Mouse (Mus musculus): ENCODE measurements around the gene Notch4.
A peak's percentile ranks its signal among the peaks of the same experiment; 100 is the strongest.

The Notch4 gene

DNA sequence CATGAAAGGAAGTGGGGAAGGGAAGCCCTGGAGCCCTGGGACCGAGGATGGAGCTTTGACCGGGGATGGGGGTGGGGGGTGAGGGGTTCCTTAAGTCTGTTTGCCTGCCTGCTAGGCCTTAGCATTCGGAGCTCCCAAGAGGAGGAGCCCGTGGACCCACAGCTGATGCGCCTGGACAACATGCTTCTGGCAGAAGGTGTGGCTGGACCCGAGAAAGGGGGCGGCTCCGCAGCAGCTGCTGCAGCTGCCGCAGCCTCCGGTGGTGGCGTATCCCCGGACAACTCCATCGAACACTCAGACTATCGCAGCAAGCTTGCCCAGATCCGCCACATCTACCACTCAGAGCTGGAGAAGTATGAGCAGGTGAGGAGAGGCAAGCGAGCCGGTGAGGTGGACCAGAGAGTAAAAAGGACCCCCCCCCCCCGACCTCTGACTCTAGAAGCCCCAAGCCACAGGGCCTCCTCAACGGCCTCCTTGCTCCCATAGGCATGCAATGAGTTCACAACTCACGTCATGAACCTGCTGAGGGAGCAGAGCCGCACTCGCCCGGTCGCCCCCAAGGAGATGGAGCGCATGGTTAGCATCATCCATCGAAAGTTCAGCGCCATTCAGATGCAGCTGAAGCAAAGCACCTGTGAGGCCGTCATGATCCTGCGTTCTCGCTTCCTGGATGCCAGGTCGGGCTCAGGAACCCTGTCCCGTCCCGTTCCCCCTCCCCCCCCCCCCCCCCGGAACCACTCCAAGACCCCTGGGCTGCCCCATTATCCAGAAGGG is 29.9 kb downstream of the Notch4 start:
- DNase-seq (ENCODE audit: low spot score in 2 of 2), result no peak

DNA sequence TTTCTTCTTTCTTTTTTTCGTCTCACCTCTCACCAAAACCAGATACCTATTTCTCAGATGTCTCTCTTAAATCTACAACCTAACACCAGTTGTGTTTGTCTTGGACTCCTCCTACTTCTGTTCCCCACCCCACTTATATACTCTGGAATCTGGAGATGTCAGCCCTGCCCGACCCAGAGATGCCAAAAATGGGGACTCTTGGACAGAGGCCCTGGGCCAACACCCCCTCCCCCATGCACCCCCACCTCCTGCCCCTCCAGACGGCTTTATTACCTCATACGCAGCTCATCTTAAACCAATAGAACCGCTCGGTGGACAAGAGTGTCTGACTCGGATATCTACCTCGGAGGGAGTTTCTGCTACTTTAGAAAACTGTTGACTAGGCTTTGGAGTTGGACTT is 32.0 kb downstream of the Notch4 start:
- no peak for DNase-seq (ENCODE audit: low spot score in 2 of 2)

DNA sequence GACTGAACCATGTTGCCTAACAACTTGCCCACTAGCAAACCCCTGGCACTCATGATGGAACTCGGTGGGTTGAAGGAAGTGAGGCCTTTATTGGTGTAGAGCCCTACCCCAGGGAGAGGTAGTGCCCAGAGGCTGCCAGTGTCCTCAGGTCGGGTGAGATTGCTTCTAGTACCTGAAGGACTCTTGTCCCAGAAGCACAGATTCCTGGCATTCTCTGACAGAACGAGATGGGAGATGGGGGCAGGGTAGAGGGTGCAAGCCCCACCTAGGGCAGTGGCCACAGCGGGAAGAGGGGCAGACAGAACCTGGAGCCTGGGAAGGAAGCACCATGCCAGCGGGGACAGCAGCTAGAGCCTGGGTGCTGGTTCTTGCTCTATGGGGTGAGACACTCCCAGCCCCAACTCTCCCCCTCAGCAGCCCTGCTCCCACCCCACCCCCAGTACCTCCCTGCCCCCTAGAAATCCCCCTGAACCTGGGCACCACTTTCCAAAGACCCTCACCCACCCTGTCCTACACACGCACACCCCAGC is 33.6 kb downstream of the Notch4 start, which contains the start of gene Ager:
Gene Ager (plus strand): TSS at position 297 of the 530 bp plus-strand sequence.
- no peak for DNase-seq (ENCODE audit: low spot score in 2 of 2)

DNA sequence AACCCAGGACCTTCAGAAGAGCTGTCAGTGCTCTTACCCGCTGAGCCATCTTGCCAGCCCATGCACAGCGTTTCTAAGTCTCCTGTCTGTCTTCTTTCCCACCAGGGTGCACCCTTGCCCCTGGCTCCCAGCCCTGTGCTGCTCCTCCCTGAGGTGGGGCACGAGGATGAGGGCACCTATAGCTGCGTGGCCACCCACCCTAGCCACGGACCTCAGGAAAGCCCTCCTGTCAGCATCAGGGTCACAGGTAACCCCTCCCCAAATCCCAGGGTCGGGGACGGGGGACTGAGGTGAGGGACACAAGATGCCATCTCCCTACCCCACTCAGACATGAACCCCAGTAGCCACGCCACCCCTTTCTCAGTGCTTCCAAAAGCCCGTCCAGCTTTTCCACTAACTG is 35.8 kb downstream of the Notch4 start:
- DNase-seq (ENCODE audit: low spot score in 2 of 2), result no peak

DNA sequence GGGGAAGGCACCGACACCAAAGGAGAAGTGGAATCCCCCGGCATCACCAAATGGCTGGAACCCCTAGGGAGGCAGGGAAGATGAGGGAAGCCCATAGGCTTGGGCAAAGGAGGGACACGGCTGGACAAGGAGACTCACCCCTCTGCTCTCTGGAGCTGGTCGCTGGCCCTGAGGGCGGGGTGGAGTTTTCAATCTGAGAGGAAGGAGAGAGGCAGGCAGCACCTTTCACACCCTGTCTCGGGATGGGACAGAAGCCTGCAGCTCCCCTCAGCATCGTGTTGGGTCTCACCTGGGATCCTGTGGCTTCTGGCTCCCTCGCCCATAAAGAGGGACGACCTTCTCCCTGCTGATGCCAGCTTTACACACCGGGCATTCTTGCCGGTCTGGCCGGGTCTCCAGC is 37.7 kb downstream of the Notch4 start:
- no peak for DNase-seq (ENCODE audit: low spot score in 2 of 2)

DNA sequence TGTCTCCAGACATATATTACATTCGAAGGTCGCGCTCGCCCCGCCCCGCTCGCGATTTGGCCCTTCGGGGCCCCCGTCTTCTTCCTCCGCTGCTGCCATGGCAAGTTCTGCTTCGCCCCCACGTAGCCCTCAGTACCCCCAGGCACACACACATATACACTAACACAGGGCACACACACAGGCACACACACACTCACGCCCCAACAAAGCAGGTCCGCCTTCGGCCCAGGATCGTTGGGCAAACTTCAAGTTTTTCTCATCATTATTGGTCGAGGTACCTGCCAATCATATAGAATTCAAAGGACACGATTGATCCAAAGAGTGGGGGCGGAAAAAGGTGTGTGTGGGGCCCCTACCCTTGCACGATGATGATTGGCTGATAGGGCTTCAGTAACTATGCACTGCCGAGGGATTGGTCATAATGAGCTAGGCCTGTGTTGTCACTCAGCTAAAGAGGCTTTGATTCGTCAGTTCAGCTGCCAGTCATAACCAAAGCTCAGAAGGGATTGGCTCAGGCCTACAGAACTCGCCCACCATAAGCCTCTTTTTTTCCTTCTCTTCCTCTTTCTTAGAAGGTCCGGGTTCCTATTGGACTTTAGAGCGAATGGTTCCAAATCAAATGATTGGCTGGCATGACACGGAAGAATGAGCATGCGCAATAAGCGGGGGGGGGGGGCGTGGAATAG is 39.5 kb downstream of the Notch4 start, which contains the start of gene Rnf5:
Gene Rnf5 (minus strand): TSS at position 316 of the 686 bp plus-strand sequence.
- peak; percentile 99 for DNase-seq (ENCODE audit: low spot score in 2 of 2)

DNA sequence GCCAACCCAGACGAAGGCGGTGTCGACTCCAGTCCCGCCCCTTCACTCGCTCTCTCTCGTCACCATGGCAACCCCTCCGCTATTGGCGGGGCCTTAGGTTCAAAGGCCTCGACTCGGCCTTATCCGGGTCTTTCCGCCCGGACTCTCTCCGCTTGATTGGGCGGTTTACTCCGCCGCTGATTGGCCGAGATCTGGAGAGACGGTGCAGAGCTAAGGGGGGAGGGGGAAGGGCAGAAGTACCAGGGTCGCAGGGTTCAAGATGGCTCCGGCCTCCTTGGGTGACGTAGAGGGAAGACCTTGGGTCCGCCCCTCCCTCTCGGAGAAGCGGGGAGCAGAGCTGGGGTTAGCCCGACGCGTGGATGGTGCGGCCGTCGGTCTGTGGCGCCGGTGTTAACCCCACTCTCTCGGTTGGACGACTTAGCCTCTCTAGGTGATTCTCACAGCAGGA is 40.0 kb downstream of the Notch4 start, which contains the start of gene Agpat1:
Gene Agpat1 (plus strand): TSS at position 202 of the 448 bp plus-strand sequence.
- DNase-seq (ENCODE audit: low spot score in 2 of 2), result peak; percentile 96 to 98

DNA sequence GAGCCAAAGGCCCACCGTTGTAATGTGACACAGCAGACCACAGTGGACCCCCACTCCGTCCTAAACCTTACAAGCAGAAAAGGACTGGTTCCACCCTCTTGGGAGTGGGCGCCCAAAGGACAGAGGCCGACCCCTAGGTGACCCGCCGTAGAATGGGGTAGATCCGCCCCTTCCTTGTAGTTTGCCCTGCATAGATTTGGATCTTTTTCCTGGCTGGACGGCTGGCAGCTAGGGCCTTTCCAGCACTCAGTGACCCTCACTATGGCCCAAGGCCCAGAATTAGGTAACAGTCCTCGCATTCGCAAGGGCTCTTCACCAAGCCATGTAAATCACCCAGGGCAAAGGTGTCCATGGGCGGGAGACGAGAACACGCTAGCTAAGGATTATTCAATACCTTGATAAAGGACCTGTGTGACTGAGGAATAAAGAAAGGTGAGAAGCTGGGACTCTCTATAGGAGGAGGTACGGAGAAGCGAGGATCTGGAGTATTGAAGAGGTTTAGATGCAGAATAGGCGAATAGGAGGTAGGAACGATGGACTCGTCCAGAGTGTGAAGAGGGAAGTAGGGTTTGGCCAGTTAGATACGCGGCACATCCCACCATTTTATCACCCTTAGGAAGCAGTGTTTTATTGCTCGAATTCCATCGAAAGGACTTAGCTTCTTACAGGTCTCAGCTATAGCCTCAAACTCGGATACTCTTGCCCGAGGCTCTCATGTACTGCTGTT is 40.6 kb downstream of the Notch4 start:
- no peak for DNase-seq (ENCODE audit: low spot score in 2 of 2)

DNA sequence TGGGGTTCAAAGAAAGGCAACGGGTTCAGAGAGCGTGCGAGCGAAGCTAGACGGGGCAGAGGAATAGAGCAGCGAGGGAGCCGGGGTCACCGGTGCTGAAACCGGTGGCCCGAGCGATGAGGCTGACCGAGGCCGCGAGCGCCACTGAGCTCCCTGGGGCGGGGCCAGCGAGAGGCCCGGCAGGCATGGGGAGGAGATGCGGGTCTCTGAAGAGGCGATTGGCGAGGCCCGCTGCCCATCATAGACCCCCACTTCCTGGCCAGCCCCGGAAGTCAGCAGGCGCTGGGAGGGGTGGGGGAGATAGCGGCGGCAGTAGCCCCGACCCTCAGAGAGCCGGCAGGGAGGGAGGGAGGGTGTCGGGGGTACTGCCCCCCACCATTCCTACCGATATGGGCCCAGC is 41.5 kb downstream of the Notch4 start:
- DNase-seq (ENCODE audit: low spot score in 2 of 2), result peak; percentile 93 to 94

DNA sequence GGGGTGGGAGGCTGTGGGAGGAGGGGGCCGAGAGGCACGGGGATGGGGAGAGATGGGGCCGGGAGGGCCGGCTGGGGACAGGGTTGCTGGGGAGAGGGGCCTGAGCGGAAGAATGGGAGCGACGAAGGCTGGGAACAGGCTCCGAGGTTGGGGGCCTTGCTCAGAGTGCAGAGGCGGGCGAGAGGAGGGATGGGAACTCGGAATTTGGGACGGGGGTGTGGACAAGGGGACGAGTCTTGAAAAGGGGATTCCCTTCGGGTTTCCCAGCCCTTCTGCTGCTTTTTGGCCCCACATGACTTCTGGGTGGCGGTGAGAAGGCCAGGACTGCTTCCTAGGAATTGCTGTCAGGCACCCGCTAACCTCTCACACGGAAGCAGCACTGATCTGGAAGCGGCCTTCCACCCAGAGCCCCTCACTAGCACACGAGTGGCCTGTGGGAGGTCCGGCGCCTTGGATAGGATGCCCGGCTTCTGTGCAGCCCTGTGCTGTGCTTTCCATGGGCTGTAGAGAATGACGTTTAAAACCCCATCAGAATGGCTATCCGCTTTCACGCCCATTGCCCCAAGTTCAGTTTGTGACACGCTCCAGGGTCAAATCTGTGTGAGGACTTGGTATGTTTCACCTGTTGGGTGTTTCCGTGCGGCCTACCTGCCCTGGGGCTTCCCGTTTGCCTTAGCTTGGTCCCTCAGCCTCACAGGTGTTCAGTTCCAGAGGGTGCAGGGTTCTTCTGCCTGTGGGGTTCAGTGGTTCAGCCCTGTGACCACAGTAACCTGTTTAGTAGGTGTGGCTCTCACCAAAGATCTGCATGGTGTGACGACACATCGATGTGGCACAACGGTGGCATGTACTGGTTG is 42.3 kb downstream of the Notch4 start:
- DNase-seq (ENCODE audit: low spot score in 2 of 2), result no peak

DNA sequence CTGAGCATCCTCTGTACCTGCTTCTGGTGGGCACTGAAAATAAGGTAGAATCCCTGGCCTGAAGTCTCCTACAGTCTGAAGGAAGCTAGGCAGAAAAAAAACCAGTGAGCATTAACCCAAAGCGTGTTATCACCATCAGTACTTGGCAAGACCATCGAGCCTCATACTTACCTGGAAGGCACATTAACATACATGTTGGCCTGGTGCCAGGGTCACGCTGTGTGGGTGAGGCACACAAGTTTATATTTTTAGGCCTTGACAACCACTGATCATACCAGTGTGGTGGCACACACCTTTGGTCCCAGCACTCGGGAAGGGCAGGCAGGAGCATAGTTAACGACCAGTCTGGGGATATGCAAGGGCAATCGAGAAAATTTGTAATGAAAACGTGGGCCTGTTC is 43.9 kb downstream of the Notch4 start:
- no peak for DNase-seq (ENCODE audit: low spot score in 2 of 2)

DNA sequence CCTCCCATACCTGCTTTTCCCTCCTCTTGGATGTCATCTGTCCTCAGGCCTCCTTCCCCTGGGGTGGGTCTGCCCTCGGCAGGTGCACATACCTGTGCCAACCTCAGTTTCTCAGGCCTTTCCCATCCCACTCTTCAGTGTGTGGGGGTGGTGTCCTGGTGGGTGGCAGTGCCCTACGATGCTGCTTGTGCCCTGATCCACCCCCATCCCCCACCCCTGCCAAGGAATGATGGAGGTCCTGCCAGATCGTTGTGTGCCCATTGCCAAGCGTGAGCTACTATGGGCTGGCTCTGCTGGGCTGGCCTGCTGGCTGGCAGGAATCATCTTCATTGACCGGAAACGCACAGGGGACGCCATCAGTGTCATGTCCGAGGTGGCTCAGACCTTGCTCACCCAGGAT is 47.0 kb downstream of the Notch4 start:
- no peak for DNase-seq (ENCODE audit: low spot score in 2 of 2)

DNA sequence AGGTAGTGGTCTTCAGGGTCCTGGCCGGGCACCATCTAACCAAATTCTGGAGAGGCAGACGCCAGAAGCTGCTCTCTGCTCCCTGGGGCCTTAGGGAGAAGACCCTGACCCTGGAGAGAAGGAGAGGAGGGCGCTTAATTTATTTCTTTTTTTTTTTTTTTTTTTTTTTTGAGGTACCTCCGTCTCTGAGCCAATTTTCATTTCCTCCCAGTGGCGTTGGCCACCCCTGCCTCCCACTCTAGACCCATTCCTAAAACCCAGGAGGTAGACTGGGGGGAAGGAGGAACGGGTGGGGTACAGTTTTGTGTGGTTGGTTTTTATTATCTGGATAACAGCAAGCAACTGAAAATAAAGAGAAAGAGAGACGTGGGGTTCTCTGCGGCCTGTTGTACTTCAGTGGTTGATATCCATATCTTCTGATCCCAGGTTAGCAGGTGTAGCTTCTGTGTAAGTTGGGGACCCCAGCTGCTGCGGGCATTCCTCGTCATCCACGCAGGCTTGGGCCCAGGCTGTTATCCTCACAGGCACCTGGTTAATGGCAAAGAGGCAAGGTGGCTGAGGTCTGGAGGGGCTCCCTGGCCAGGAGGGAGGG is 49.1 kb downstream of the Notch4 start:
- DNase-seq (ENCODE audit: low spot score in 2 of 2), result no peak

DNA sequence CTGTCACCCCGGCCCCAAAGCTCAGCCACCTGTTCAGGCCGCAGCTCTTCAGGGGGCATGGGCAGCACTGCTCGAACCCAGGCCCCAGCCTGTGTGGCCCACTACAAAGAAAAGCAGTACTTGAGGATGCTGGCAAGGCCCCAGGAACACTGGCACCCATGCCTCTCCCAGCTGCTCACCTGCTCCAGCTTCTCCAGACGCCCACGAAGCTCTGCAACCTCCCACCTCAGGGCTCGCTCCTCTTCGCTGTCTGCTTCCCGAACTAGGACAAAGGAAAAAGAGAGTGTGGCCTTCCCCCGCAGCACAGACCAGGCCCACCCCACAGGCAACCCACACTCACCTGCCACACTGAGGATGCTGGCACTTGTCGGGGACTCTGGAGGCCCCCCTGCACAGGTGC is 49.8 kb downstream of the Notch4 start:
- no peak for DNase-seq (ENCODE audit: low spot score in 2 of 2)

DNA sequence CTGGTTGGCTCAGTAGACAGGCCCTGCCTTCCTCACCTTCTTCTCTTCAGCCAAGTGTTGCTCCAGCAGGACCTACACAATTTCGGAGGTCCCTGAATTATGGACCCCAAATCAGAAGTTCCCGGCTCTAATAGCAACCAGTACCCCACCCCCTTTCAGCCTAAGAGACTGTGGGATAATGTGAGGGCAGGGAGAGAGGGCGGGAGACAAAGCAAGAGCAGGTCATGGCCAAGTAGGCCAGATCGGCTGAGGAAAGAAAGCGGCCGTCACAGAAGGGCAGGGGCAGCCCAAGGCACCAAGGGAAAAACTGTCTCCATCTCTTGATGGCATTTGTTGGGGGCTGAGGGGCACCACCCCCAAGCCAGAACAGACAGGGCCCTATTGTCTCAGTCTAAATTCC is 51.8 kb downstream of the Notch4 start, which contains the start of gene Egfl8:
Gene Egfl8 (minus strand): TSS at position 101 of the 400 bp plus-strand sequence.
- DNase-seq (ENCODE audit: low spot score in 2 of 2), result no peak

DNA sequence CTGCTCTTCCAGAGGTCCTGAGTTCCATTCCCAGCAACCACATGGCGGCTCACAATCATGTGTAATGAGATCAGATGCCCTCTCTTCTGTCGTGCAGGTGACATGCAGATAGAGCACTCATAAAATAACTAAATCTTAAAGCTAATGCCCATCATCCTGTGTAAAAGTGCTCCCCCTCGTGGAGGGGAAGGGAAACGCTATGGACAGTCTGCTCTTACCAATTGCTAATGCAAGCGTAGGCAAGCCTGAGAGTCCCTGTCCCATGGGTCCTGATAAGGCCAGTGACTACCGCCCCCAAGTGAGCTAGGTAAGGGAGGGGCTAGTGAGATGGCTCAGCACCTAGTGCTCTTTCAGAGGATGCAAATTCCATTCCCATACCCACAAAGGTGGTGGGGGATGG is 54.9 kb downstream of the Notch4 start:
- no peak for DNase-seq (ENCODE audit: low spot score in 2 of 2)

DNA sequence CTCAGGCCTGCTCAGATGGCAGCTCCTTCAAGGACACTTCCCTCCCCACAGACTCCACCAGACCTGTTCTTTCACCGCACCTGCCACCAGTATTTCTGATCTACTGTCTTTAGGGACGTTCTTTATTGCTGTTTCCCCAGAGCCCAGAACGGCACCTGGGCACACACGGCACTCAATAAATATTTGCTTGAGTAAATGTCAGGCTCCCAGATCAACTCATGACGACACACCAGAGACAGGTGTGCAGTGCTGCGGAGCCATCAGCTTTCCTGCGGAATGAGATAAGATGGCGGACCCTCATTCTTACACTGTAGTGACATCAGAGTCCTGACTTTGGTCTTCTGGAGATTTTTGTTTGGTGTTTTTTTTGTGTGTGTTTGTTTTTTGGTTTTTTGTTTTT is 56.9 kb downstream of the Notch4 start:
- DNase-seq (ENCODE audit: low spot score in 2 of 2), result no peak

DNA sequence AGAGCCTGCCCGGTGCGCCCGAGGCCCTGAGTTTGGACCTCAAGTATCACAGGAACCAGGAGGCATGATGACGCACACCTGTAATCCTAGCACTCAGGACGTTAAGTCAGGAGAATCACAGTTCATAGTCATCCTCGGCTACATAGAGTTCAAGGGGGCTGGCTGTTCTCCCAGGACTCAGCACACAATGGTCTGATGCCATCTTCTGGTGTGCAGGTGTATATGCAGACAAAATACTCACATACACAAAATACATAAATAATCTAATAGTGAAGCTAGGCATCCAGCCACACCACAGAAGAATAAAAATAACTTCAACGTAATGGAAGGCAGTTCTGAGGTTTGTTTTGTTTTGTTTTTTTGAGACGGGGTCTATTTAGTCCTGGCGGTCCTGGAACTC is 59.1 kb downstream of the Notch4 start:
- DNase-seq (ENCODE audit: low spot score in 2 of 2), result no peak

DNA sequence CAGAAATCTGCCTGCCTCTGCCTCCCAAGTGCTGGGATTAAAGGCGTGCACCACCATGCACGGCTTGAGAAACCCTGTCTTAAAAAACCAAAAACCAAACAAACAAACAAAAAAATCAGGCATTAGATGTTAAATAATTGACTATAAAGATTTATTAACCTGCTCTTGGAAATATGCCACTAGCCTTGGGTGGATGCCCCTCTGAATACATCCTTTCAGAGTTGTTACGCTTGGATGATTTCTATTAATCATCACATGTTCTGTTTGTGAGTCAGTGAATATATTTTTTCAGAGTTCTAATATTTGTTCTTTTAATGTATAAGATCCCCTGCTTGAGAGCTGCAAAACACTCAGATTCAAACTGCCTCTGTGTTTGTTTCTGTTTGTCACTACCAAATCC is 60.9 kb downstream of the Notch4 start:
- DNase-seq (ENCODE audit: low spot score in 2 of 2), result no peak

DNA sequence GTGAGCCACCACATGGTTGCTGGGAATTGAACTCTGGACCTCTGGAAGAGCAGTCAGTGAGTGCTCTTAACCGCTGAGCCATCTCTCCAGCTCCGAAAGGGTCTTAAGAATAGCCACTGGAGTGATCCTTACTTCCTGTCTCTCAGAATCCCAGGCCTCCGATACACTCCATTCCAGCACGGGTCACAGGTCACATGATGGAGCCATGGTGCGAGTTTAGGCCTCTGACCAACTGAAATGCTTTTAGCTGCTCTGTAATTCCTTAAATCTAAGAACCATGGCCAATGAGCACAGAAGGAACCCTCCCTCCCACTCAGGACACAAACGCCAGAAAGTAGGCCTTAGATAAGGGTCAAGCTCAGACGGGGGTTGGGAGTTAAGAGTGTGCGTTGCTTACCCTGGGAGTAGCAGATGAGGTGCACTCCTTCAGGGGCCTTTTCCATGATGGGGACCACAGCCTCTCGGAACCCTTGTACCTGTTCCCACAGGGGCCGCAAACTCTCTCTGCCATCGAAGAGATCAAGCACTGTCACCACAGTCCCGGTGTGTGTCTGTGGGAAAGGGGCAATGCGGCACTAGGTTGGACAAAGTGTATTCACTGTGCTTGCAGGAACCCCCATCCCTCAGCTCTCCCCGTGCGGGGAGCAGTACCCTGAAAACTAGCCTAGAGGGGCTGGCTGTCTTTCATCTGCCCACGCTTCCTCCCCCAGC is 62.1 kb downstream of the Notch4 start:
- DNase-seq (ENCODE audit: low spot score in 2 of 2), result no peak
